Mouse (Mus musculus): ENCODE results near the gene Dedd. TPM values are rescaled to one million over a fixed set of nuclear protein-coding genes. Genes with fewer than 3 reads are reported as not detected.

The Dedd gene
- total RNA-seq (2014; rRNA removed) (29.8 and 42.1 TPM in 2 replicates), polyA plus RNA-seq (2015; fragmentation: Nextera tagmentation; extraction: Ambion mirVana) (38.9 and 40.3 TPM in 2 replicates)

GRCm38 (mm10) chr1:171328839-171329432, at the start of gene Dedd:
Dedd (plus strand) TSS chr1:171329145.
- TF ChIP-seq CTCF (IDR thresholded peaks at IDR 0.05) = peak; percentile 32; the same call in 1 of the 2 replicates
- no peaks in the 10 kb centered on the region for H3K27me3 ChIP-seq (ENCODE audit: insufficient read depth, low read length)
- H3K36me3 ChIP-seq (ENCODE audit: insufficient read depth, low read length) = peaks cover 9% of the 10 kb centered on the region; the same call in 1 of the 2 replicates
- DNase-seq (ENCODE audit: low spot score) = peak; percentile 98
- H3K4me1 ChIP-seq (ENCODE audit: insufficient read depth, low read length) = peaks cover 9% of the 10 kb centered on the region
- H3K4me2 ChIP-seq (ENCODE audit: low read depth, low read length, poor library complexity, severe bottlenecking) = peak within 1 kb of the TSS; percentile 80
- ATAC-seq (ENCODE audit: low FRiP score) = peak; percentile 95
- peak within 1 kb of the TSS; percentile 94 for H3K9ac ChIP-seq (replicated peaks; ENCODE audit: low read length, poor library complexity, severe bottlenecking)
- peak within 1 kb of the TSS; percentile 82 for H3K4me3 ChIP-seq (ENCODE audit: low read depth, low read length)
- WGBS = under 1% methylated on average over 44 of the region's 48 CpGs
- H3K9me3 ChIP-seq (ENCODE audit: low read length) = no peaks in the 10 kb centered on the region
- H3K27ac ChIP-seq (ENCODE audit: low read depth, low read length) = peak within 1 kb of the TSS; percentile 92

GRCm38 (mm10) chr1:171279721-171280120, 49.2 kb upstream of the Dedd start:
- H3K4me2 ChIP-seq (ENCODE audit: low read depth, low read length, poor library complexity, severe bottlenecking) = peak overlapping the region; percentile 88
- peaks cover 50% of the 10 kb centered on the region for H3K36me3 ChIP-seq (ENCODE audit: insufficient read depth, low read length)
- 66% methylated on average over 5 of the region's 5 CpGs for WGBS
- no peak for ATAC-seq (ENCODE audit: low FRiP score)
- no peak for DNase-seq (ENCODE audit: low spot score)
- no peak for TF ChIP-seq CTCF (IDR thresholded peaks at IDR 0.05)
- no peaks in the 10 kb centered on the region for H3K9me3 ChIP-seq (ENCODE audit: low read length)
- H3K27me3 ChIP-seq (ENCODE audit: insufficient read depth, low read length) = no peaks in the 10 kb centered on the region
- no peak overlapping the region for H3K27ac ChIP-seq (ENCODE audit: low read depth, low read length)
- H3K4me3 ChIP-seq (ENCODE audit: low read depth, low read length) = peak overlapping the region; percentile 60; the same call in 1 of the 2 replicates
- peaks cover 3% of the 10 kb centered on the region; the same call in 1 of the 2 replicates for H3K4me1 ChIP-seq (ENCODE audit: insufficient read depth, low read length)
- peak overlapping the region; percentile 63 for H3K9ac ChIP-seq (replicated peaks; ENCODE audit: low read length, poor library complexity, severe bottlenecking)

- H3K4me3 ChIP-seq (ENCODE audit: low read depth, low read length) = peak overlapping the region; percentile 60
- H3K27ac ChIP-seq (ENCODE audit: low read depth, low read length) = no peak overlapping the region
- TF ChIP-seq CTCF (IDR thresholded peaks at IDR 0.05) = no peak
- 1% methylated on average over 25 of the region's 25 CpGs for WGBS
- DNase-seq (ENCODE audit: low spot score) (no peak), ATAC-seq (ENCODE audit: low FRiP score) (peak; percentile 29; the same call in 1 of the 2 replicates)
- H3K9ac ChIP-seq (replicated peaks; ENCODE audit: low read length, poor library complexity, severe bottlenecking) = peak overlapping the region; percentile 63
- no peaks in the 10 kb centered on the region for H3K9me3 ChIP-seq (ENCODE audit: low read length)
- H3K27me3 ChIP-seq (ENCODE audit: insufficient read depth, low read length) = no peaks in the 10 kb centered on the region
- H3K36me3 ChIP-seq (ENCODE audit: insufficient read depth, low read length) = peaks cover 51% of the 10 kb centered on the region
- peaks cover 3% of the 10 kb centered on the region for H3K4me1 ChIP-seq (ENCODE audit: insufficient read depth, low read length)
- H3K4me2 ChIP-seq (ENCODE audit: low read depth, low read length, poor library complexity, severe bottlenecking) = peak overlapping the region; percentile 88
These were observed 48.6 kb upstream of the Dedd start for GRCm38 (mm10) chr1:171280250-171280915.

- Histone ChIP-seq H3K9ac (replicated peaks; ENCODE audit: low read length, poor library complexity, severe bottlenecking) (peak within 1 kb of the TSS; percentile 63), H3K4me1 (ENCODE audit: insufficient read depth, low read length) (peaks cover 3% of the 10 kb centered on the region), H3K9me3 (ENCODE audit: low read length) (no peaks in the 10 kb centered on the region), H3K27ac (ENCODE audit: low read depth, low read length) (peak within 1 kb of the TSS; percentile 66), H3K4me2 (ENCODE audit: low read depth, low read length, poor library complexity, severe bottlenecking) (peak within 1 kb of the TSS; percentile 88), H3K36me3 (ENCODE audit: insufficient read depth, low read length) (peaks cover 50% of the 10 kb centered on the region), H3K4me3 (ENCODE audit: low read depth, low read length) (peak within 1 kb of the TSS; percentile 60), H3K27me3 (ENCODE audit: insufficient read depth, low read length) (no peaks in the 10 kb centered on the region)
- peak; percentile 99 for DNase-seq (ENCODE audit: low spot score)
- peak; percentile 97 for ATAC-seq (ENCODE audit: low FRiP score)
- WGBS = 0% methylated on average over 26 of the region's 26 CpGs
- no peak for TF ChIP-seq CTCF (IDR thresholded peaks at IDR 0.05)
These were observed 47.9 kb upstream of the Dedd start, which contains the start of gene Ppox for GRCm38 (mm10) chr1:171280916-171281527. Ppox (minus strand) TSS chr1:171281186.

- Histone ChIP-seq H3K36me3 (ENCODE audit: insufficient read depth, low read length) (peaks cover 47% of the 10 kb centered on the region), H3K9me3 (ENCODE audit: low read length) (no peaks in the 10 kb centered on the region), H3K4me3 (ENCODE audit: low read depth, low read length) (peak overlapping the region; percentile 60), H3K4me2 (ENCODE audit: low read depth, low read length, poor library complexity, severe bottlenecking) (peak overlapping the region; percentile 68), H3K4me1 (ENCODE audit: insufficient read depth, low read length) (peaks cover 3% of the 10 kb centered on the region), H3K27ac (ENCODE audit: low read depth, low read length) (peak overlapping the region; percentile 66), H3K27me3 (ENCODE audit: insufficient read depth, low read length) (no peaks in the 10 kb centered on the region), H3K9ac (replicated peaks; ENCODE audit: low read length, poor library complexity, severe bottlenecking) (peak overlapping the region; percentile 37; the same call in 1 of the 2 replicates)
- DNase-seq (ENCODE audit: low spot score) = peak; percentile 75
- ATAC-seq (ENCODE audit: low FRiP score) = peak; percentile 41
- TF ChIP-seq CTCF (IDR thresholded peaks at IDR 0.05) = peak; percentile 71
- 0% methylated on average over 10 of the region's 10 CpGs for WGBS
These were observed 47.4 kb upstream of the Dedd start for GRCm38 (mm10) chr1:171281528-171281923.
